Mouse (Mus musculus) cerebellum, adult 18-20 months (tissue): Measurements from ENCODE around the gene 9530002B09Rik.

ENCODE experiments used
- DNase-seq, 2 experiments: peaks; one replicate each; pipeline ENCODE4 v3.0.0; 2021

Gene 9530002B09Rik

GRCm38 (mm10) chr4:122688975-122689374, at the start of gene 9530002B09Rik:
9530002B09Rik (plus strand) TSS chr4:122689275.
- DNase-seq, result no peak
